Mouse (Mus musculus) embryonic fibroblast, embryonic 13.5 days (primary cell): Measurements from ENCODE around the gene Mphosph10.

Experiments
- CTCF ChIP-seq: IDR thresholded peaks from 2 replicates; pipeline ENCODE4 v1.5.1; 2011; ENCODE audit warnings: mild to moderate bottlenecking, control low read depth, low read length, moderate library complexity, borderline replicate concordance; ENCODE audit not compliant: insufficient read depth
- POLR2A ChIP-seq: IDR thresholded peaks from 2 replicates; pipeline ENCODE4 v1.6.1; 2011; ENCODE audit warnings: low read depth, mild to moderate bottlenecking, control low read depth, low read length, moderate library complexity

GRCm38 (mm10) chr7:64357405-64357804 is 34.7 kb downstream of the Mphosph10 start:
- no peak for TF ChIP-seq CTCF
- TF ChIP-seq POLR2A, result no peak
